Mouse (Mus musculus): ENCODE results near the gene Atcay.

DNA sequence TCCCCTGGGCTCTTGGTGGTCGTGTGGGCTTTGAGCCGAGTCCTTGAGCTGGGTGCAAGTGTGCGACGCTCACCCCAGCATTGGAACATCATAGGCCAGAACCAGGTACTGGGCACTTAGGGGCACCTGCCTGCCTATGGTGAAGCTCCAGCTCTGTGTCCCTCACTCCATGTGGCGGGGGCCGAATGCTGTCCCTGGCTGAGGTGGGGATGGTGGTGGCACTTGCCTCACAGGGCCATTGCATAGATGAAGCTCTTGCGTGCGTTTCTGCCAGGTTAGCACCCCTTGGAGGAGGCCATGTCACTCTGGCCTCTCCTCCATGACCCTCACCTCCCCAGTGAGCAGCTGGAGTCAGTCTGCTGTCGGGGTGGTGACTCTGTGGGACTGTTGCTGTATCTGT, 43.5 kb downstream of the Atcay start:
- TF ChIP-seq UBTF (IDR thresholded peaks at IDR 0.05; ENCODE audit: low read depth, low read length): no peak
- no peak for TF ChIP-seq MXI1 (IDR thresholded peaks at IDR 0.05; ENCODE audit: low read depth, low read length)
- no peak for TF ChIP-seq CTCF (conservative IDR thresholded peaks at IDR 0.05 in 1 of 2, IDR thresholded peaks at IDR 0.05 in 1 of 2; ENCODE audit: low read depth in 2 of 2, low read length in 2 of 2)
- no peak for TF ChIP-seq IRF4 (IDR thresholded peaks at IDR 0.05; ENCODE audit: low read depth, low read length)
- TF ChIP-seq RAD21 (IDR thresholded peaks at IDR 0.05; ENCODE audit: low read depth, low read length): no peak
- TF ChIP-seq POLR2A (IDR thresholded peaks at IDR 0.05; ENCODE audit: low read depth, low read length): no peak
- TF ChIP-seq KAT2A (IDR thresholded peaks at IDR 0.05; ENCODE audit: insufficient replicate concordance, low read length): no peak
- TF ChIP-seq E2F4 (IDR thresholded peaks at IDR 0.05; ENCODE audit: insufficient replicate concordance, low read depth, low read length): no peak

Measured in CH12.LX (cell line).